Mouse (Mus musculus): ENCODE data around the gene Taar8c. TPM values are rescaled to one million over a fixed set of nuclear protein-coding genes. Genes with fewer than 3 reads are reported as not detected.
A peak's percentile ranks its signal among the peaks of the same experiment; 100 is the strongest.
"Not testable (repeated sequence)": the region's sequence is repeated elsewhere in the genome, so short reads cannot be mapped to it uniquely, and the experiment has no call there.

Gene Taar8c
- not detected in 2 replicates for polyA plus RNA-seq (2012; rRNA removed)

- DNase-seq (ENCODE audit: low spot score), result not testable (repeated sequence)
These were observed at the start of gene Taar8c for GRCm38 (mm10) chr10:24101812-24102211. TSS of gene Taar8c (minus strand) at chr10:24101912.

- DNase-seq (ENCODE audit: low spot score), result no peak
These were observed 48.4 kb upstream of the Taar8c start for GRCm38 (mm10) chr10:24150086-24150485.

- DNase-seq (ENCODE audit: low spot score), result peak; percentile 87
These were observed 47.5 kb upstream of the Taar8c start, which contains the start of gene Stx7 for GRCm38 (mm10) chr10:24149135-24149781. TSS of gene Stx7 (plus strand) at chr10:24149302.

DNA sequence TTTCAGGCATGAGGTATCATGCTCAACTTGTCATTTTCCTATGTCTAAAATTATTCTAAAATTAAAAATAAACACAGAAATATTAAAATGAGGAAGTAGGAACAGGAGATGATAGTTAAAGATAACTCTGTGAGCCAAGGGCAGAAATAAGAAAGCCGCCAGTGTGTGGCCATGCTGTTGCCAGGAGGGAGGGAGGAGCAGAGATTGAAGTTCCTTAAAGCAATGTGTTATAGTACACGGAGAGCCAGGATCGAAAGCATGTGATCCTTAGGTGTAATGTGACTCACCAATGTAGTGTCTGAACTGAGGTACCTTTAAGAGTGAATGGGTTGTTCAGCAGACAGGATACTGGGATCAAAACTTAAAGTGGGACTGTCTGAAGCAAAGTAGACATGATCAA, 41.0 kb upstream of the Taar8c start:
- no peak for DNase-seq (ENCODE audit: low spot score)

DNA sequence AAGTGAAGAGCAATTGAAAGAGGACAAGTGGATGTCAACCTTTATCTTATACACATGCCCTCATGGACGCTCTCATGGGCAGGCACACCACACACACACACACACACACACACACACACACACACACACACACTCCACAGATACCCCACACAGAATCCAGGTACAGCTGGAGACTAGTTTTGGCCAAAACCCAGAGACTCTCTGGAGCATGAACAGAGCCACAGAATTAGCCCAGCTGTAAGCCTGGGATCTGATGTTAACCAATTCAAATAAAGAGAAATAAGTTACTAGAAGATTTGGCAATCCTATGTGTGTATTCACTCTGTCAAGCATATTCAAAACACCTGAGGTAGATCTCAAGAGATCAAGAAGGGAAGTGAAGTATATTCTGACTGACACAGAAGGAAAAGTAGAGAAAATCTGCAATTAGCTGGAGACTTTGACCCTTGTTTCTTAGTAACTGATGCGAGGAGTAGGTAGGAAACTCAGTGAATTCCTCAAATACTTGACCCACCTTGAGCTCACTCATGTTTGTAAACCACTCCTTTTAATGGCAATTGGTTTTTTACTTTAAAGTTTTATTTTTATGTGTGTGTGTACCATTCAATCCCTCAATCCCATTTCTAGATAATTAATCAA, 37.0 kb upstream of the Taar8c start:
- DNase-seq (ENCODE audit: low spot score), result no peak

GRCm38 (mm10) chr10:24134071-24134645, 32.4 kb upstream of the Taar8c start:
- no peak for DNase-seq (ENCODE audit: low spot score)

- DNase-seq (ENCODE audit: low spot score), result no peak
These were observed 31.4 kb upstream of the Taar8c start for GRCm38 (mm10) chr10:24133132-24133531.

DNA sequence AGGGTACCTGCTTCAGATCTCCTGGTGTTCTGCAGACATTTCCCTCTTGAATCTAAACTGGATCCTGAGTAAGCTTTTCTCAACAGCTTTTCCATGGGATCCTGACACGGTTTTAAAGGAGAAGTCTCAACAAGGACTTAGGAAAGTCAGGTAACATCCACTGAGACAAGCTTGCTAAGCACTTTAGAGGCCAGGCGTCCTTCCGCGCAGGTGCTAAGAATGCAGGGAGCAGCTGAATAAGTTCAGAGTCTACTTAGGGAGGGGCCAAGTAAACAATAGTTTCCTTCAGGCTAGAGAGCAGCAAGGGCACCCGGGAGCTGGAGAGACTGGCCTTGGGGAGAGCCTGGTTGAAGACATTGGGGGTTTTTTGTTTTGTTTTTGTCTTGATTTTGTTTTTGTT, 30.6 kb upstream of the Taar8c start:
- no peak for DNase-seq (ENCODE audit: low spot score)

DNA sequence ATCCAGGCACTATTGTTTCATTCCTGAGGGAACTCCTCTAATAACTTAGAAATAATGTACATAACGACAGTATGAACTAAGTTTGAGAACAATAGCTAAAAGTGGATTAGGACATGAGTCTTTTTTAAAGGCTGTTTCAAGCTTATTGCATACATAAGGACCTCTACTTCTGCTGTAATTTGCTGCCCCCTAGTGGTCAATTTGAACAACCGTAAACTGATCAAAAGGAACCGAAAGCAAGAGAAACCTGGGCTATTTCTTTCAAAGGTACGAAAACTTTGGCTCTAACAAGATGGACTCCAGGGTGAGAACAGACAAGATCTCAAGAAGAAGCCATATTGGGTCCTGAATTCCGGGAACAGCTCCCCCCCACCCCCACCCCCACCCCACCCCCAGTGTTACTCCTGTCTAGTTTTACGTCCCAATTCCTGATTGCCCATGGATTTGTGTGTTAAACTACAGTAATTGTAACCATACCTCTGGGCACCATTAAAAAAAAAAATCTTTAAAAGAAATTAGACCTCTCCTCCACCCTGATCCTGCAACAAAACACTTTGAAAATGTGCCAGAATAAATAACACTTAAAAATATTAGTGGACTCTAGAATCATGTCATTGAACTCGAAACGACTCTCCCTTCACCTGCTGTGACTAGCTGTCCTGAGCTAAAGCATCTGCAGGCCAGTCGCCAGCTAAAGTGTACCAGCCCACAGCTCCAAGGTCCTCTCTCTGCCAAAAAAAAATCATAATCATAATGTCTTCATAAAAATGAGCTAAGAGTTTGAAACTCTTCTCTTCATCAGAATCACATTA, 29.9 kb upstream of the Taar8c start:
- DNase-seq (ENCODE audit: low spot score), result no peak

- DNase-seq (ENCODE audit: low spot score), result no peak
These were observed 9.5 kb upstream of the Taar8c start for GRCm38 (mm10) chr10:24111116-24111778.

- not testable (repeated sequence) for DNase-seq (ENCODE audit: low spot score)
These were observed 7.7 kb upstream of the Taar8c start, which contains the start of gene Taar9 for GRCm38 (mm10) chr10:24109434-24109833. TSS of gene Taar9 (minus strand) at chr10:24109534.

GRCm38 (mm10) chr10:24108236-24108635, 6.5 kb upstream of the Taar8c start:
- DNase-seq (ENCODE audit: low spot score), result no peak

- no peak for DNase-seq (ENCODE audit: low spot score)
These were observed 6.0 kb upstream of the Taar8c start for GRCm38 (mm10) chr10:24107747-24108146.

DNA sequence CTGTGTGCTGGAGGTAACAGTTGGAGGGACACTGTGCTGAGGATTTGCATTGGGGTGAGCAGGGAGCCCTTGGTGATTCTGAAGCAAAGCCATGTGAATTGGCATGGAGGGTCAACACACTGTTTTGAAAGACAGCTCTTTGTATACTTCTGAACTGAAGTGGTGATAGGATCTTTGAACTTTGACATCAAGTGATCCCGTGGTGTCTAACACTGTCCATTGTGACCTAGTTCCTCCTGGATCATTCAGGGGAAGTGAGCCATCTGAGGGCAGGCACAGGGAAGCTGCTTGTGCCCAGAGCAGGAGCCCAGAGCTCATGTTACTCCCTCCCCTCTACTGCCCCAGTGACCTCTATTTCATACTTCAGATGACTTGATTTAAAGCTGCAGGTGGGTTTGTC, 1.6 kb upstream of the Taar8c start:
- not testable (repeated sequence) for DNase-seq (ENCODE audit: low spot score)

GRCm38 (mm10) chr10:24097010-24097409, 4.7 kb downstream of the Taar8c start:
- not testable (repeated sequence) for DNase-seq (ENCODE audit: low spot score)

GRCm38 (mm10) chr10:24092194-24092593, 9.5 kb downstream of the Taar8c start, which contains the start of gene Taar8b:
TSS of gene Taar8b (minus strand) at chr10:24092294.
- no peak for DNase-seq (ENCODE audit: low spot score)

DNA sequence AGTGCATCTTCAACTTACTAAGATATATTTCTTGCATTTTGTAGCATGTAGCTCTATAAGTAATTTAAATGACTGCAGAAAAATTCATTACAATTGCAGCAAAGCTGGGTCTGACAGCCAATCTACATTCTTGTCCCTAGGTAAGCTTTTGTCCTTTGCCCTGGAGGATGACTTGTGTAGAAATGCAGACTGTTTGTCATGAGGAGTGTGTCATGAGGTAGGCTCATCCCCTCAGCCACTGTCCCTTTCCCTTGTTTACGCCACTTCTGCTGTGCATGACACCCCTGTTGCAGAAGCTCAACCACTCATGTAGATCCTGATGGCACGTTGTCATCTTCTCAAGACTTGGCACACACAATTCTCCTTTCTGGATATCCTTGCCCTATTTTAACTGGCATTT, 14.5 kb downstream of the Taar8c start:
- no peak for DNase-seq (ENCODE audit: low spot score)

DNA sequence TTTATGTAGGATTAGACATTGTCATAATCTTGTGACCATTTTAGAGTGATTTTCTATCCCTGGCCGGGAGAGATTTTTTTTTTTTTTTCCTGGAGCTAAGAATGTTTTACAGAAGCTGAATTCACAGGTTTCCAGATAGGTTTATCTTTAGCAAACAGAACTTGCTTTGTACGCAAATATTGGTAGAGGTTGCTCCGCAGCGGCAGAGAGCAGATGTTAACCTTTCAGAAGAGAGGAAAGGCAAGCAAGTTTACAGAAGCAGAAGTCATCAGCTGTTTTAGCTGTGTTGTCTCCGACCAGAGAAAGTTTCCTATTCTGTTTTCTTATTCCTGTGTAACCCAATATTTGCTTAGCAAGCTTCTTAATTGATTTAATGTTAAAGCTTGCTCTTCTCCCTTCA, 15.2 kb downstream of the Taar8c start:
- DNase-seq (ENCODE audit: low spot score), result no peak

DNA sequence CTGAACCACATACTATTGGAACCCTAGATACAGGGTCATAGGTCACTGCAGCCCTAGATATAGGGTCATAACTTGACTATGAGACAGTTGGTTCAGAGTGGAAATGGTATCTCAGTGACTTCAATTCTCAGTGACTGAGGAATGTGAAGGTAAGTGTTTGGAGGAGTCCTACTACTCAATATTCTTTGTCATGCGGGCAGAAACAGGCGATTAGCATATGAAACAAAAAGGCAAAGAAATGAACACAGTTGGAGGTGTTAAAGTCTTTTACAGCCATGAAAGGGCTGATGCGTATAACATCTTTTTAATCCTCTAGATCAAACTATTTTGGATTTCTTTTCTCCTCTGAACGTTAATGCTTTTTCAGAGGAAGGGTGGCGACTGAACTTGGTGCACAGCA, 15.8 kb downstream of the Taar8c start:
- DNase-seq (ENCODE audit: low spot score), result no peak

GRCm38 (mm10) chr10:24080166-24080565, 21.5 kb downstream of the Taar8c start:
- DNase-seq (ENCODE audit: low spot score), result no peak

GRCm38 (mm10) chr10:24076200-24076599, 25.5 kb downstream of the Taar8c start, which contains the start of gene Taar8a:
TSS of gene Taar8a (plus strand) at chr10:24076500.
- not testable (repeated sequence) for DNase-seq (ENCODE audit: low spot score)
